Mouse (Mus musculus) limb, embryonic 13.5 days (tissue): ENCODE data around the gene Gm6882. TPM values are rescaled to one million over a fixed set of nuclear protein-coding genes. Genes with fewer than 3 reads are reported as not detected.
"Not testable (repeated sequence)": the region's sequence is repeated elsewhere in the genome, so short reads cannot be mapped to it uniquely, and the experiment has no call there.

Source experiments
- ATAC-seq: fragments of 200-750 bp; cut with Nextera tagmentation; 2 replicates; pipeline ENCODE4 v1.8.0; 2017; ENCODE audit warnings: low read depth, moderate number of reproducible peaks, moderate TSS enrichment; ENCODE audit not compliant: low FRiP score
- H3K27ac ChIP-seq: fragments of 300-500 bp; sonication (generic); 2 replicates; pipeline ENCODE4 v1.5.1; 2015; ENCODE audit warnings: inconsistent platforms, mild to moderate bottlenecking, moderate library complexity
- H3K27me3 ChIP-seq: fragments of 300-500 bp; sonication (generic); 2 replicates; pipeline ENCODE4 v1.6.1; 2015; ENCODE audit warnings: mild to moderate bottlenecking, inconsistent platforms
- H3K36me3 ChIP-seq: fragments of 300-500 bp; sonication (generic); 2 replicates; pipeline ENCODE4 v1.6.1; 2015; ENCODE audit warnings: inconsistent platforms, mild to moderate bottlenecking, moderate library complexity
- H3K4me1 ChIP-seq: fragments of 300-500 bp; sonication (generic); 2 replicates; pipeline ENCODE4 v1.6.1; 2015; ENCODE audit warnings: inconsistent platforms
- H3K4me2 ChIP-seq: fragments of 300-500 bp; sonication (generic); replicated peaks from 2 replicates; pipeline ENCODE4 v1.6.1; 2015; ENCODE audit warnings: inconsistent platforms, mild to moderate bottlenecking, moderate library complexity
- H3K4me3 ChIP-seq: fragments of 300-500 bp; sonication (generic); 2 replicates; pipeline ENCODE4 v1.5.1; 2015; ENCODE audit warnings: moderate library complexity, mild to moderate bottlenecking, inconsistent platforms
- H3K9ac ChIP-seq: fragments of 300-500 bp; sonication (generic); 2 replicates; pipeline ENCODE4 v1.6.1; 2015; ENCODE audit warnings: mild to moderate bottlenecking, inconsistent platforms
- H3K9me3 ChIP-seq: fragments of 300-500 bp; sonication (generic); 2 replicates; pipeline ENCODE4 v1.6.1; 2016; ENCODE audit warnings: inconsistent platforms
- WGBS: fragments of 180-500 bp; shearing (Covaris S2); methylation state at CpG from one replicate; pipeline ENCODE4 v1.1.7; 2015; 5-methylcytosine and 5-hydroxymethylcytosine counted together
- polyA plus RNA-seq: library from polyadenylated mRNA; unstranded; fragments of >200 nt; fragmentation: Nextera tagmentation; extraction: Ambion mirVana; gene quantifications from 2 replicates; pipeline ENCODE4 v1.2.1, GENCODE M21; 2015

The Gm6882 gene
- polyA plus RNA-seq = not detected in 2 replicates

- H3K27ac ChIP-seq, H3K4me3 ChIP-seq, H3K36me3 ChIP-seq, H3K4me1 ChIP-seq, H3K27me3 ChIP-seq, H3K9me3 ChIP-seq, H3K9ac ChIP-seq, H3K4me2 ChIP-seq, ATAC-seq: not testable (repeated sequence)
- WGBS = 24% methylated on average over 1 of the region's 1 CpGs
Measured at GRCm38 (mm10) chr7:21432645-21433044, at the start of gene Gm6882. TSS of gene Gm6882 (minus strand) at chr7:21432745.

Other genes starting within 250 kb of the Gm6882 start
- not detected in 2 replicates for gene Gm5157, start 242.3 kb downstream of the Gm6882 start, polyA plus RNA-seq
- not detected in 2 replicates for gene Vmn1r124, start 172.1 kb downstream of the Gm6882 start, polyA plus RNA-seq
- not detected in 2 replicates for gene Vmn1r125, start 160.6 kb downstream of the Gm6882 start, polyA plus RNA-seq
- not detected in 2 replicates for gene Vmn1r126, start 131.3 kb downstream of the Gm6882 start, polyA plus RNA-seq
- not detected in 2 replicates for gene Vmn1r127, start 112.9 kb downstream of the Gm6882 start, polyA plus RNA-seq
- gene Vmn1r128, start 83.4 kb downstream of the Gm6882 start, polyA plus RNA-seq = not detected in 2 replicates
- not detected in 2 replicates for gene Vmn1r129, start 71.5 kb downstream of the Gm6882 start, polyA plus RNA-seq
- not detected in 2 replicates for gene Vmn1r130, start 79.0 kb upstream of the Gm6882 start, polyA plus RNA-seq
- not detected in 2 replicates for gene Vmn1r131, start 113.3 kb upstream of the Gm6882 start, polyA plus RNA-seq
- gene Vmn1r132, start 181.3 kb upstream of the Gm6882 start, polyA plus RNA-seq = not detected in 2 replicates